Mouse (Mus musculus): Measurements from ENCODE around the gene Agtpbp1.

DNA sequence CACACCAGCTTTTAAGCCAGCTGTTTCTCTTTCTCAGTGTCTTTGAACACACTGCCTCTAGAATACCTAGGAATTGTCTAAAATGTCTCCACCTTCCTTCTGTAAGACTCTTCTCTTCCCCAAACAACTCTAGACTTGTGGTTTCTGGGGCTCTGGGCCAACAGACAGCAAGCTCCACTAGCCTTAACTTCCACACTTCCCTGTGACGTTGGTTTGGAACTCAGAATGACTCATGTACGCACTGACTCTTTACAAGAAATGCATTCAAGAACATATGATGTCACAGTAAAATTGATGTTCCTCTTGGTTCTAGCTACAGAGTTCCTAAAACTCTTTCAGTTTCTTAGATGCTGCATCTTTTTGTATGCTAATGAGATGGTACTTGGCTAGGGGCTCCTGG, 22.6 kb downstream of the Agtpbp1 start:
- TF ChIP-seq CTCF (IDR thresholded peaks at IDR 0.05; ENCODE audit: borderline replicate concordance, insufficient read depth, low read length) (no peak), POLR2A (IDR thresholded peaks at IDR 0.05; ENCODE audit: low read depth, low read length) (no peak)
